Mouse (Mus musculus) liver, embryonic 14.5 days (tissue): ENCODE measurements around the gene Kbtbd13.

Source experiments
- CTCF ChIP-seq: IDR thresholded peaks from 2 replicates; pipeline ENCODE4 v1.5.1; 2016; ENCODE audit warnings: antibody characterized with exemption, low read depth, control low read depth
- EP300 ChIP-seq: IDR thresholded peaks from 2 replicates; pipeline ENCODE4 v1.6.1; 2016; ENCODE audit warnings: antibody characterized with exemption, low read depth

DNA sequence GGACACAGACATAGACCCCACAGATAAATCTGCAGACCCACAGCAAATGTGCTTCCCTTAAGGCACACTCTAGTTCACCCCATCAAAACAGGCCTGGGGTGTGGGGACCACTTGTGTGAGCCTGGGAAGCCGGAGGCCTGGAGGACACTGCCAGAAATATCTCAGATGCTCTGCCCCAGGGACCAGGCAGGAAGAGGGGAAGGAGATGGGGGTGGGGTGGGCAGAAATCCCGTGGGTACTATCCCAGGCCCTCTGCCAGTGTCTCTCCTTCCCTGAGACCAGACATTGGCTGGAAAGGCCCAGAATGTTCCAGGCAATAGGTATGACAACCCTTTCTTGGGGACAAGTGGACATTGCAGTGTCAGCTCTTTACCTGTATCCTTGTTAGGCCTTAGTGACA, 2.2 kb upstream of the Kbtbd13 start:
- TF ChIP-seq CTCF (no peak), EP300 (no peak)
